ENCODE assay signal across 8 mouse cellular contexts in the genomic region with DNA sequence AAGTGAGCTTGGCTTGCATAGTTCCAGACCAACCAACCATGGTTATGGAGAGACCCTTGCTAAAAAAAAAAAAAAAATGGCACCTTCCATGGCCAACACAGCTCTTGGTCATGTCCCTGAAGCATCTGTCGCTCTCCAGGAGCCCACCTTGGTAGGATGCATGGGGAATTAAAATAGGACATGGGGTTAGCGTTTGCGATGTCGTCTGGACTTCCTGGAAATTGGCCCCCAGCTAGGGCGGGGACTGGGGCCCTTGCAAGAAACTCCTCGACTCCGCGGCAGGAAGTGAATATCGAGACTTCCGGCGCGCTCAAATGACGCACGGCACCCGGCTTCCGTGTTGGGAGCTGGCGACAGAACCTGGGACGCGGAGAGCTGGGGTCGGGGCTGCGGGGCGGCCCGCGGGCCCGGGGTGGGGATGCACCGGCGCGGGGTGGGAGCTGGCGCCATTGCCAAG. TPM values are rescaled to one million over a fixed set of nuclear protein-coding genes. Genes with fewer than 3 reads are reported as not detected.
A peak's percentile ranks its signal among the peaks of the same experiment; 100 is the strongest.
DNase-seq lines count a peak whose midpoint lies in the region; ATAC-seq and TF ChIP-seq lines count a peak whose summit lies in the region.

A gene (plus strand): TSS at position 290 of the 457 bp plus-strand sequence.

- peak within 1 kb of the TSS; percentile 85 for H3K9ac ChIP-seq in forebrain, embryonic 13.5 days
- H3K9ac ChIP-seq in liver, postnatal 0 days (replicated peaks) = peak within 1 kb of the TSS; percentile 76
- H3K9ac ChIP-seq in neural tube, embryonic 14.5 days (replicated peaks; ENCODE audit: low read depth, low read length) = peak within 1 kb of the TSS; percentile 68

- H3K27me3 ChIP-seq in E14TG2a.4 (ENCODE audit: insufficient read depth, low read length) = 0 out of 2 replicates have a peak, but pooled peaks cover under 1% of the 10 kb centered on the region
- H3K27me3 ChIP-seq in forebrain, embryonic 13.5 days = peaks cover 5% of the 10 kb centered on the region; the same call in 1 of the 2 replicates
- no peaks in the 10 kb centered on the region for H3K27me3 ChIP-seq in liver, postnatal 0 days (ENCODE audit: insufficient read depth, low read length)
- no peaks in the 10 kb centered on the region for H3K27me3 ChIP-seq in neural tube, embryonic 14.5 days (ENCODE audit: control insufficient read depth, insufficient read depth, low read length)

- H3K4me2 ChIP-seq in forebrain, embryonic 13.5 days = peak within 1 kb of the TSS; percentile 95
- H3K4me2 ChIP-seq in liver, postnatal 0 days (ENCODE audit: low read depth, low read length) = peak within 1 kb of the TSS; percentile 67
- peak within 1 kb of the TSS; percentile 70 for H3K4me2 ChIP-seq in neural tube, embryonic 14.5 days (ENCODE audit: low read depth, low read length)

- peak; percentile 83 for ATAC-seq in forebrain, embryonic 13.5 days
- peak; percentile 92 for ATAC-seq in liver, postnatal 0 days
- peak; percentile 75 for ATAC-seq in neural tube, embryonic 14.5 days (ENCODE audit: low read depth)

- no peak; the same call in 1 of the 2 replicates for TF ChIP-seq EP300 in liver, postnatal 0 days (IDR thresholded peaks at IDR 0.05; ENCODE audit: low read depth)

- H3K4me1 ChIP-seq in E14TG2a.4 (replicated peaks; ENCODE audit: low read depth, low read length) = peaks cover 24% of the 10 kb centered on the region
- peaks cover 23% of the 10 kb centered on the region for H3K4me1 ChIP-seq in forebrain, embryonic 13.5 days
- peaks cover 15% of the 10 kb centered on the region for H3K4me1 ChIP-seq in liver, postnatal 0 days (ENCODE audit: insufficient read depth)
- H3K4me1 ChIP-seq in neural tube, embryonic 14.5 days (ENCODE audit: control insufficient read depth, insufficient read depth, low read length) = peaks cover 7% of the 10 kb centered on the region

- H3K27ac ChIP-seq in forebrain, embryonic 13.5 days = no peak within 1 kb of the TSS; the same call in 1 of the 2 replicates
- peak within 1 kb of the TSS; percentile 63 for H3K27ac ChIP-seq in liver, postnatal 0 days (ENCODE audit: low read depth)
- peak within 1 kb of the TSS; percentile 29 for H3K27ac ChIP-seq in neural tube, embryonic 14.5 days (ENCODE audit: low read depth, low read length)

- peak; percentile 93 for DNase-seq in c-Kit-positive CD71-positive TER-119-positive erythroid progenitor cells, embryonic 14.5 days (ENCODE audit: low spot score)
- peak; percentile 96 to 98 for DNase-seq in heart, postnatal 10 days
- peak; percentile 84 for DNase-seq in large intestine, adult 2 months (ENCODE audit: low read depth, low spot score)
- peak; percentile 96 for DNase-seq in liver, postnatal 0 days
- DNase-seq in testis, postnatal 10 days (ENCODE audit: low spot score) = peak; percentile 98

- intact Hi-C loops in heart, postnatal 10 days (cut with DNase I) = no loop called here

- no peak for TF ChIP-seq CTCF in E14TG2a.4 (conservative IDR thresholded peaks at IDR 0.05; ENCODE audit: low read length)
- TF ChIP-seq CTCF in liver, postnatal 0 days (IDR thresholded peaks at IDR 0.05; ENCODE audit: low read depth) = no peak

- under 1% methylated on average over 29 of the region's 29 CpGs for WGBS in forebrain, embryonic 13.5 days
- WGBS in large intestine, adult 2 months = 1% methylated on average over 29 of the region's 29 CpGs
- WGBS in liver, postnatal 0 days (ENCODE audit: insufficient replicate concordance) = under 1% methylated on average over 29 of the region's 29 CpGs
- under 1% methylated on average over 29 of the region's 29 CpGs for WGBS in neural tube, embryonic 14.5 days

- H3K4me3 ChIP-seq in E14TG2a.4 (replicated peaks; ENCODE audit: low read length) = peak within 1 kb of the TSS; percentile 95
- H3K4me3 ChIP-seq in forebrain, embryonic 13.5 days = peak within 1 kb of the TSS; percentile 91
- peak within 1 kb of the TSS; percentile 80 for H3K4me3 ChIP-seq in liver, postnatal 0 days (ENCODE audit: low read depth, low read length)
- peak within 1 kb of the TSS; percentile 55 for H3K4me3 ChIP-seq in neural tube, embryonic 14.5 days (ENCODE audit: low read depth, low read length)

- no peaks in the 10 kb centered on the region for H3K9me3 ChIP-seq in E14TG2a.4 (ENCODE audit: low read length)
- H3K9me3 ChIP-seq in forebrain, embryonic 13.5 days (replicated peaks) = no peaks in the 10 kb centered on the region
- no peaks in the 10 kb centered on the region for H3K9me3 ChIP-seq in liver, postnatal 0 days (ENCODE audit: low read length)
- H3K9me3 ChIP-seq in neural tube, embryonic 14.5 days (ENCODE audit: control insufficient read depth, low read length) = no peaks in the 10 kb centered on the region

- peaks cover 28% of the 10 kb centered on the region for H3K36me3 ChIP-seq in E14TG2a.4 (ENCODE audit: insufficient read depth, low read length)
- peaks cover 16% of the 10 kb centered on the region for H3K36me3 ChIP-seq in forebrain, embryonic 13.5 days (ENCODE audit: poor library complexity, severe bottlenecking)
- peaks cover 15% of the 10 kb centered on the region for H3K36me3 ChIP-seq in liver, postnatal 0 days (replicated peaks; ENCODE audit: insufficient read depth, low read length)
- H3K36me3 ChIP-seq in neural tube, embryonic 14.5 days (ENCODE audit: control insufficient read depth, insufficient read depth, low read length) = peaks cover 7% of the 10 kb centered on the region

RNA-seq across cellular contexts. Expression of the gene that starts here (rescaled TPM):
- 129 and 132 TPM in 2 replicates for polyA plus RNA-seq in forebrain, embryonic 13.5 days (2015; fragmentation: Nextera tagmentation; extraction: Ambion mirVana)
- 10 to 100 TPM; 54.3 to 56.9 TPM for total RNA-seq in heart, postnatal 10 days (2021)
- polyA plus RNA-seq in large intestine, adult 2 months (2012; rRNA removed) = 45.5 and 45.6 TPM in 2 replicates
- polyA plus RNA-seq in liver, postnatal 0 days (2015; fragmentation: Nextera tagmentation; extraction: Ambion mirVana) = 46.9 and 47.5 TPM in 2 replicates
- 43.7 and 46.2 TPM in 2 replicates for polyA plus RNA-seq in neural tube, embryonic 14.5 days (2014; fragmentation: Nextera tagmentation; extraction: Ambion mirVana)
